Mouse (Mus musculus) B cell, adult (primary cell): ENCODE results near the gene Pdss1. TPM values are rescaled to one million over a fixed set of nuclear protein-coding genes. Genes with fewer than 3 reads are reported as not detected.

Source experiments
- total RNA-seq: library from RNA; stranded (reverse); gene quantifications from 4 replicates; pipeline ENCODE4 v1.2.4, GENCODE M21; 2023; ENCODE audit not compliant: inconsistent age

The Pdss1 gene
- total RNA-seq: 9.1 to 14.5 TPM (median 9.9 TPM) in 4 replicates

GRCm38 (mm10) chr2:22895282-22896273 lies at the start of gene Pdss1:
Gene Pdss1 (plus strand): TSS chr2:22895522.

Other genes with a start within 250 kb of the Pdss1 start
- 117 to 145 TPM (median 136 TPM) in 4 replicates for gene Apbb1ip, start 121.4 kb upstream of the Pdss1 start, total RNA-seq
- gene Abi1, start 144.7 kb downstream of the Pdss1 start, total RNA-seq: 153 to 174 TPM (median 167 TPM) in 4 replicates
- 46.4 to 54.3 TPM (median 51.2 TPM) in 4 replicates for gene Acbd5, start 172.6 kb downstream of the Pdss1 start, total RNA-seq